Mouse (Mus musculus) heart, embryonic 16.5 days (tissue): ENCODE results near the gene Alg5. TPM values are rescaled to one million over a fixed set of nuclear protein-coding genes. Genes with fewer than 3 reads are reported as not detected.
A peak's percentile ranks its signal among the peaks of the same experiment; 100 is the strongest.

Source experiments
- ATAC-seq: fragments of 200-750 bp; cut with Nextera tagmentation; replicated peaks from 2 replicates; pipeline ENCODE4 v1.8.0; 2017; ENCODE audit warnings: moderate number of reproducible peaks; ENCODE audit not compliant: insufficient read depth, low FRiP score; ENCODE audit errors: extremely low read depth
- H3K27ac ChIP-seq: fragments of 300-500 bp; sonication (generic); 2 replicates; pipeline ENCODE4 v1.5.1; 2014; ENCODE audit warnings: mild to moderate bottlenecking, low read length, control low read depth, moderate library complexity
- H3K27me3 ChIP-seq: fragments of 300-500 bp; sonication (generic); 2 replicates; pipeline ENCODE4 v1.6.1; 2014; ENCODE audit warnings: low read length, mixed read lengths; ENCODE audit not compliant: control insufficient read depth, insufficient read depth
- H3K36me3 ChIP-seq: fragments of 300-500 bp; sonication (generic); 2 replicates; pipeline ENCODE4 v1.6.1; 2014; ENCODE audit not compliant: control insufficient read depth, insufficient read depth
- H3K4me1 ChIP-seq: fragments of 300-500 bp; sonication (generic); 2 replicates; pipeline ENCODE4 v1.6.1; 2014; ENCODE audit warnings: low read length, mixed read lengths; ENCODE audit not compliant: control insufficient read depth, insufficient read depth
- H3K4me2 ChIP-seq: fragments of 300-500 bp; sonication (generic); 2 replicates; pipeline ENCODE4 v1.6.1; 2014; ENCODE audit warnings: low read depth, mild to moderate bottlenecking, control low read depth, low read length
- H3K4me3 ChIP-seq: fragments of 300-500 bp; sonication (generic); 2 replicates; pipeline ENCODE4 v1.5.1; 2014; ENCODE audit warnings: mild to moderate bottlenecking, control low read depth, low read length
- H3K9ac ChIP-seq: fragments of 300-500 bp; sonication (generic); 2 replicates; pipeline ENCODE4 v1.6.1; 2014; ENCODE audit warnings: low read length, control low read depth
- H3K9me3 ChIP-seq: fragments of 300-500 bp; sonication (generic); replicated peaks from 2 replicates; pipeline ENCODE4 v1.6.1; 2016; ENCODE audit warnings: low read length; ENCODE audit not compliant: control insufficient read depth
- WGBS: fragments of 180-500 bp; shearing (Covaris S2); extraction: QIAGEN DNeasy Blood & Tissue Kit; methylation state at CpG from one replicate; pipeline ENCODE4 v1.1.7; 2014; 5-methylcytosine and 5-hydroxymethylcytosine counted together
- polyA plus RNA-seq: library from polyadenylated mRNA; unstranded; fragments of >200 nt; fragmentation: Nextera tagmentation; extraction: Ambion mirVana; gene quantifications from 2 replicates; pipeline ENCODE4 v1.2.1, GENCODE M21; 2015

Alg5 gene
- polyA plus RNA-seq, 1 experiment from 2014 or later = 38.8 TPM

DNA sequence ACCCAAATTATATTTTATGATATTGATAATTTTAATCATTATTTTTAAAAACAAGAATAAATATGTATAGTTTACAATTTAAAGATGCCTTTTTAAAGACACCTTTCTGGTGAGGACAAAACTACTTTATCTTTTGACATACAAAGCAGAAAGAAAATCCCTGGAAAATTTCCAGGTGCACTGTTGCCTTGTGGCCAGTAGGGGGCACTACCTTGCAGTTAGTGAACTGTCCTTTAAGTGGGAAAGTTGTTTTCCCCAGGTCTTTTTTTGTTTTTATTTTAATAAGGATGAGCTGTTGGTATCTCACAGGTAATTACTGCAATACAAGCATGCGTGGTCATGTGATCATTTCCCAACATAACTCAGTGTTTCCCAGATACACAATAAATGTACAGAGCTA lies 60.5 kb downstream of the Alg5 start:
- 98% methylated on average over 1 of the region's 1 CpGs for WGBS
- H3K4me1 ChIP-seq = no peaks in the 10 kb centered on the region
- H3K4me2 ChIP-seq = no peak overlapping the region
- no peak overlapping the region for H3K4me3 ChIP-seq
- H3K9ac ChIP-seq = no peak overlapping the region
- H3K9me3 ChIP-seq = peaks cover 5% of the 10 kb centered on the region; the same call in 1 of the 2 replicates
- H3K27ac ChIP-seq = no peak overlapping the region
- H3K27me3 ChIP-seq = no peaks in the 10 kb centered on the region
- peaks cover 5% of the 10 kb centered on the region; the same call in 1 of the 2 replicates for H3K36me3 ChIP-seq
- no peak for ATAC-seq

DNA sequence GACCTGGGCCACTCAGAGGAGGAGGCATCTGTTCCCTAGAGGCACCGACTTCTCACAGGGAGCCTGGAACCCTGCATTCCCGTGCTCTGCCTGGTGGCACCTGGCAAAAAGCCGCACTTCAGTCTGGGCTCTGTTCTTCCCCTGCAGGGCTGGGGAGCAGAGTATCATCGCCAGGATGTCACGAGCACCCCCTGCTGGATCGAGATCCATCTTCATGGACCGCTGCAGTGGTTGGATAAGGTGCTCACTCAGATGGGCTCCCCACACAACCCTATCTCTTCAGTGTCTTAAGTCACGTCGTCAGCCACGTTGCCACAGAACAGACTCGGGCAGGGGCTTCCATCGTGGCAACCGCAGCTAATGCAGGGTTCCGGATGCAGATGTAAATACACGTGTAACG lies 61.9 kb downstream of the Alg5 start:
- H3K9ac ChIP-seq = no peak overlapping the region
- H3K36me3 ChIP-seq = peaks cover 5% of the 10 kb centered on the region; the same call in 1 of the 2 replicates
- H3K27ac ChIP-seq = no peak overlapping the region
- peaks cover 5% of the 10 kb centered on the region; the same call in 1 of the 2 replicates for H3K9me3 ChIP-seq
- ATAC-seq = 0 out of 2 replicates have a peak, but pooled peaks have one; percentile 41
- no peaks in the 10 kb centered on the region for H3K4me1 ChIP-seq
- no peak overlapping the region; the same call in 1 of the 2 replicates for H3K4me2 ChIP-seq
- H3K4me3 ChIP-seq = no peak overlapping the region
- 25% methylated on average over 16 of the region's 16 CpGs for WGBS
- no peaks in the 10 kb centered on the region for H3K27me3 ChIP-seq

Other genes starting within 250 kb of the Alg5 start
- 59.3 and 63.1 TPM in 2 replicates for gene Supt20, start 42.7 kb upstream of the Alg5 start, polyA plus RNA-seq
- not detected in 2 replicates for gene Gm21958, start 21.2 kb upstream of the Alg5 start, polyA plus RNA-seq
- gene Exosc8, start 146 bp upstream of the Alg5 start, polyA plus RNA-seq = 72.4 and 75.0 TPM in 2 replicates
- 0.62 and 0.75 TPM in 2 replicates for gene Smad9, start 20.0 kb downstream of the Alg5 start, polyA plus RNA-seq
- 28.3 and 32.3 TPM in 2 replicates for gene Rfxap, start 72.3 kb downstream of the Alg5 start, polyA plus RNA-seq
- gene Sertm1, start 180.3 kb downstream of the Alg5 start, polyA plus RNA-seq = 0.07 and 0.11 TPM in 2 replicates